Mouse (Mus musculus) ES-Bruce4 (cell line): Measurements from ENCODE around the gene Csf3r. TPM values are rescaled to one million over a fixed set of nuclear protein-coding genes. Genes with fewer than 3 reads are reported as not detected.

Experiments used
- H3K27ac ChIP-seq: 2 replicates; pipeline ENCODE4 v1.5.1; 2012; ENCODE audit warnings: low read length, inconsistent platforms; ENCODE audit not compliant: insufficient read depth
- H3K27me3 ChIP-seq: 2 replicates; pipeline ENCODE4 v1.6.1; 2012; ENCODE audit warnings: mild to moderate bottlenecking, low read length, inconsistent platforms; ENCODE audit not compliant: control insufficient read depth, poor library complexity, insufficient read depth, severe bottlenecking
- H3K36me3 ChIP-seq: 2 replicates; pipeline ENCODE4 v1.6.1; 2012; ENCODE audit warnings: inconsistent platforms, mild to moderate bottlenecking, low read length, moderate library complexity; ENCODE audit not compliant: control insufficient read depth, poor library complexity, insufficient read depth, severe bottlenecking
- H3K4me1 ChIP-seq: one replicate; pipeline ENCODE4 v1.8.1; 2011; ENCODE audit warnings: low read length; ENCODE audit not compliant: control insufficient read depth, insufficient read depth
- H3K4me3 ChIP-seq: 2 replicates; pipeline ENCODE4 v1.5.1; 2011; ENCODE audit warnings: low read depth, mild to moderate bottlenecking, low read length
- H3K9ac ChIP-seq: 2 replicates; pipeline ENCODE4 v1.6.1; 2012; ENCODE audit warnings: low read depth, mild to moderate bottlenecking, inconsistent platforms; ENCODE audit not compliant: poor library complexity, severe bottlenecking
- H3K9me3 ChIP-seq: replicated peaks from 2 replicates; pipeline ENCODE4 v1.6.1; 2012; ENCODE audit warnings: mild to moderate bottlenecking, low read length, inconsistent platforms; ENCODE audit not compliant: control insufficient read depth, poor library complexity, insufficient read depth, severe bottlenecking
- CTCF ChIP-seq: IDR thresholded peaks from one replicate; pipeline ENCODE4 v1.8.1; 2011; ENCODE audit warnings: low read depth, low read length
- EP300 ChIP-seq: IDR thresholded peaks from 2 replicates; pipeline ENCODE4 v1.6.1; 2011; ENCODE audit warnings: low read depth, low read length; ENCODE audit not compliant: insufficient read depth
- POLR2A ChIP-seq: IDR thresholded peaks from one replicate; pipeline ENCODE4 v1.8.1; 2011; ENCODE audit warnings: low read length; ENCODE audit not compliant: insufficient read depth
- polyA plus RNA-seq: library from polyadenylated mRNA; stranded (reverse); fragments of >200 nt; gene quantifications from 2 replicates; pipeline ENCODE4 v1.2.4, GENCODE M21; 2011; ENCODE audit warnings: low read depth; ENCODE audit not compliant: missing spikeins, insufficient read depth, insufficient read length

The Csf3r gene
- polyA plus RNA-seq, 1 experiment: not detected

DNA sequence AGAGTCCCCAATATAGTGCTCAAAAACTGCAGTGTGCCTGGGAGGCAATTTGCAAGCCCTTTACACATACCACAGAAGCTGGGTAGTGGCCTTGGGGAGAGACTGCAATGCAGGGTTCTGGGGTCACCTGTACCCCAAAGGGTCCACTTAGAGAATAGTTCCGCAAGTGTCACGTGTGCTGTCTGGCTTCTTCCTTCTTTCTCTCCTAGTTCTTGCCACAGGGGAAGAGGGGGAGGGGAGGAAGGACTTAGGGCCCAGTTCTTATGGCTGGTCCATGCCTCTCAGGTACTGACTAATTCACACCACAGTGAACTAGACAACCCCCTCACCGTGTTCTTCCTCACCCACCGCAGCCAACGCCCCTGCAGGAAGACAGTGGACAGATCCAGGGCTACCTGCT lies 11.1 kb downstream of the Csf3r start:
- no peaks in the 10 kb centered on the region for H3K27me3 ChIP-seq
- no peaks in the 10 kb centered on the region for H3K36me3 ChIP-seq
- no peaks in the 10 kb centered on the region for H3K9me3 ChIP-seq
- H3K27ac ChIP-seq: no peak overlapping the region
- H3K4me1 ChIP-seq: no peaks in the 10 kb centered on the region
- H3K4me3 ChIP-seq: no peak overlapping the region
- TF ChIP-seq CTCF: no peak
- TF ChIP-seq EP300: no peak
- TF ChIP-seq POLR2A: no peak
- no peak overlapping the region for H3K9ac ChIP-seq

- Histone ChIP-seq H3K4me1 (no peaks in the 10 kb centered on the region), H3K4me3 (peak within 1 kb of the TSS; percentile 98), H3K27ac (0 out of 2 replicates have a peak within 1 kb of the TSS, but pooled peaks have one; percentile 10), H3K36me3 (peaks cover 10% of the 10 kb centered on the region; the same call in 1 of the 2 replicates), H3K9ac (peak within 1 kb of the TSS; percentile 73), H3K9me3 (no peaks in the 10 kb centered on the region), H3K27me3 (no peaks in the 10 kb centered on the region)
- TF ChIP-seq EP300 (peak; percentile 51; the same call in 1 of the 2 replicates), POLR2A (no peak), CTCF (no peak)
Measured at GRCm38 (mm10) chr4:126046851-126047585, 22.7 kb downstream of the Csf3r start, which contains the start of gene Mrps15. Gene Mrps15, plus strand, starts transcription at chr4:126046925.

- H3K27me3 ChIP-seq: no peaks in the 10 kb centered on the region
- no peaks in the 10 kb centered on the region for H3K9me3 ChIP-seq
- peaks cover 3% of the 10 kb centered on the region for H3K4me1 ChIP-seq
- peaks cover 20% of the 10 kb centered on the region for H3K36me3 ChIP-seq
- H3K9ac ChIP-seq: no peak overlapping the region
- no peak overlapping the region for H3K27ac ChIP-seq
- no peak overlapping the region for H3K4me3 ChIP-seq
- TF ChIP-seq POLR2A (no peak), CTCF (no peak), EP300 (no peak)
Measured at GRCm38 (mm10) chr4:126051617-126052016, 27.3 kb downstream of the Csf3r start.

DNA sequence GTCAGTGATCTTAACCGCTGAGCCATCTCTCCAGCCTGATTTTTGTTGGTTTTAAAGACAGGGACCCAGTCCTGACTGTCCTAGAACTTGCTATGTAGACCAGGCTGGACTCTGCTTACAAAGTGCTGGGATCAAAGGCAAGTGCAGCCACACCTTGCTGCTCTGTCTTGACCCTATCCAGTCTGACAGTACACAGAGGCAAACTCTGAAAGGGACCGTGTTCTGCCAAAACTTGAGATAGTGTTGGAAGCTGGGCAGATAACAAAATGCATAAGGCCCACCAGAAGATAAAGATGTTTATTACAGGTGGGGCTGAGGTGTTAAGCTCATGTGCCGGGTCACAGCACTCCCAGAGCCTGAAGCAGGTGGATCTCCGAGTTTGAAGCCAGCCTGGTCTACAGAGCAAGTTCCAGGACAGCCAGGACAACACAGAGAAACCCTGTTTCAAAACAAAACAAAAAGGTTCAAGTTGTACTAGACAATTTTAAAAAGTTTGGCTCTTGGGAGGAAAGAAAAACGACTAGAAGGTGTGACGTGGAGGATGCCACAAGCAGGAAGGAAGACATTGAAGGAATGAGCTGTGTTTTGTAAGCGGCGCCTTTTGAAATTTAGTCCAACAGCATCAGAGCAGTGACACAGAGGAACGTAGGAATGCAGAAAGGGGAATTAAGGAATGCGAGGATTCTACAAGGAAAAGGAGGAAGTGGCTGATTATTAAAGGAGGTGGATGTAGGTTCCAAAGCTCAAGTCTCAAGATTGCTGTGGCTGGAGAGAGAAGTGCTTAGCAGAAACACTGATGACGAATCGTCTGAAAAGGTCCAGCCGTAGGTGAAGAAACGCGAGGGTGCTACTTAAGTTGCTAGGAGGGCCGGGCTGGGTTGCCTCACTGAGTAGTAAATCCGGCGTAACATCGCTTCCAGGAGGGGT lies 33.1 kb downstream of the Csf3r start:
- TF ChIP-seq EP300 (no peak), POLR2A (no peak), CTCF (no peak)
- Histone ChIP-seq H3K4me1 (peaks cover 3% of the 10 kb centered on the region), H3K27me3 (no peaks in the 10 kb centered on the region), H3K9me3 (no peaks in the 10 kb centered on the region), H3K9ac (peak overlapping the region; percentile 53), H3K36me3 (peaks cover 10% of the 10 kb centered on the region), H3K4me3 (peak overlapping the region; percentile 75), H3K27ac (no peak overlapping the region)

DNA sequence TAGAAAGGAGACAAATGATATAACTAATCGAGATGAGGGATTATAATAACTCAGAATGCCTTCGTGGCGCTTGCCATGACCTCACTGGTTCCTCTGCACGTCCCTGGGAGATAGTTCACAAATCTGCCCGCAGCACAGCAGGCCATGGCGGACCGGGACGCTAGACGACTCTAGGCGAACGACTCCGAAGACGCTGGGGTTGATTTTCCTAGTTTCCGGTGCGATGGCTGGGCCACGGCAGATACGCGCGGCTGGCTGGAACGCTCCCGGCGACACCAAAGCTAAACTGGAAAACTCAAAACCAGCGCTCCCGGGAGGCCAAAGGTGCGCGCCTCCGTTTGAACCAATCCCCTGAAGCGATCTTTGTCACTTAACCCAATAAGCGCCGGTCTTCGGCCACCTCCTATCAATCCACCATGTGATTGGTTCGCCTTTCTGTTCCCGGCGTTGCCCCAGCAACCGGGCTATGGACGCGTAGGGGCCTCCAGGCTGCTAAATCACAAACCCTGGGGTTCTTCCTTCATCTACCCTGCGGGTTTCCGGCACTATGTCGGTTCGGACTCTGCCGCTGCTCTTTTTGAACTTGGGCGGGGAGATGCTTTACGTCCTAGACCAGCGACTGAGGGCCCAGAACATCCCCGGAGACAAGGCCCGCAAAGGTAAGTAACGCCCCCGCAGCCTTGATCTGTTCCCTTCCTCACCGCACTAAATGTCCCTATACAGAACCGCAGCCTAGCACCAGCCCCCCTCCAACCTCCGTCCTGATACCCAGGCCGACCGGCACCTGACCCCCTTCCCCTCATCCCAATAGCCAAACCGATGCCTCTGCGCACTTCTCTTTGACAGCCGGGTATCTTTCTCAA lies 34.0 kb downstream of the Csf3r start, which contains the start of gene Oscp1:
Oscp1 (plus strand) TSS at position 432 of the 863 bp plus-strand sequence.
- peak within 1 kb of the TSS; percentile 53 for H3K9ac ChIP-seq
- no peaks in the 10 kb centered on the region for H3K27me3 ChIP-seq
- H3K9me3 ChIP-seq: no peaks in the 10 kb centered on the region
- peak within 1 kb of the TSS; percentile 91 for H3K4me3 ChIP-seq
- no peak within 1 kb of the TSS for H3K27ac ChIP-seq
- H3K4me1 ChIP-seq: no peaks in the 10 kb centered on the region
- no peak for TF ChIP-seq CTCF
- no peak for TF ChIP-seq POLR2A
- no peak for TF ChIP-seq EP300
- peaks cover 10% of the 10 kb centered on the region for H3K36me3 ChIP-seq
